Mouse (Mus musculus) ES-E14 (cell line): ENCODE measurements around the gene Kcnd3. TPM values are rescaled to one million over a fixed set of nuclear protein-coding genes. Genes with fewer than 3 reads are reported as not detected.

ENCODE experiments used
- DNase-seq: peaks from one replicate; pipeline ENCODE4 v3.0.0-alpha.2; 2013; ENCODE audit warnings: low read depth, low spot score
- H3K27ac ChIP-seq: 2 replicates; pipeline ENCODE4 v1.5.1; 2012; ENCODE audit warnings: low read depth, mild to moderate bottlenecking, low read length, moderate library complexity, mixed read lengths; ENCODE audit not compliant: poor library complexity, insufficient read depth, severe bottlenecking
- H3K36me3 ChIP-seq: 2 replicates; pipeline ENCODE4 v1.6.1; 2012; ENCODE audit warnings: mild to moderate bottlenecking, low read length, moderate library complexity, mixed read lengths; ENCODE audit not compliant: control insufficient read depth, poor library complexity, insufficient read depth, severe bottlenecking
- H3K4me1 ChIP-seq, 2 experiments: fragments of 150-350 bp in 1 of 2; sonication (generic) in 1 of 2; 2 replicates each; pipeline ENCODE4 v1.6.1; 2012; ENCODE audit warnings: low read length in 2 of 2, mild to moderate bottlenecking in 1 of 2, mixed read lengths in 1 of 2; ENCODE audit not compliant: control insufficient read depth in 2 of 2, insufficient read depth in 2 of 2, poor library complexity in 1 of 2
- H3K4me3 ChIP-seq, 2 experiments: fragments of 150-350 bp in 1 of 2; sonication (generic) in 1 of 2; 2 replicates each; pipeline ENCODE4 v1.5.1; 2012; ENCODE audit warnings: low read length in 2 of 2, low read depth in 1 of 2, mild to moderate bottlenecking in 1 of 2, mixed read lengths in 1 of 2; ENCODE audit not compliant: insufficient read depth in 1 of 2, poor library complexity in 1 of 2, severe bottlenecking in 1 of 2
- H3K9ac ChIP-seq: 2 replicates; pipeline ENCODE4 v1.6.1; 2012; ENCODE audit warnings: low read depth, mild to moderate bottlenecking, low read length, mixed read lengths; ENCODE audit not compliant: poor library complexity, insufficient read depth, severe bottlenecking
- H3K9me3 ChIP-seq: fragments of 150-350 bp; sonication (generic); 2 replicates; pipeline ENCODE4 v1.6.1; 2012; ENCODE audit warnings: low read depth, mild to moderate bottlenecking, low read length; ENCODE audit not compliant: control insufficient read depth, insufficient read depth
- CHD2 ChIP-seq: IDR thresholded peaks from 2 replicates; pipeline ENCODE4 v1.6.1; 2014; ENCODE audit warnings: mild to moderate bottlenecking, low read depth, low read length, inconsistent platforms
- HCFC1 ChIP-seq: IDR thresholded peaks from 2 replicates; pipeline ENCODE4 v1.6.1; 2012; ENCODE audit warnings: low read length, inconsistent platforms, borderline replicate concordance; ENCODE audit not compliant: insufficient read depth
- MAFK ChIP-seq: IDR thresholded peaks from 2 replicates; pipeline ENCODE4 v1.6.1; 2014; ENCODE audit warnings: mild to moderate bottlenecking, low read depth, low read length, inconsistent platforms; ENCODE audit not compliant: insufficient read depth
- ZC3H11A ChIP-seq: IDR thresholded peaks from 2 replicates; pipeline ENCODE4 v1.6.1; 2012; ENCODE audit warnings: low read depth, mild to moderate bottlenecking, inconsistent platforms, low read length, borderline replicate concordance
- ZNF384 ChIP-seq: IDR thresholded peaks from 2 replicates; pipeline ENCODE4 v1.6.1; 2012; ENCODE audit warnings: low read depth, low read length, inconsistent platforms
- in situ Hi-C, 2 experiments: fragments of 600-800 bp; cut with MboI; formaldehyde crosslinking; loops; one replicate each; pipeline ENCODE4 v1.15.1; 2025; ENCODE audit warnings: low sequenced_read_pairs in 2 of 2, inconsistent platforms in 1 of 2; ENCODE audit not compliant: unreplicated experiment in 2 of 2
- total RNA-seq: library from RNA; depleted of rRNA; stranded (reverse); fragments of 300-350 nt; gene quantifications from 2 replicates; pipeline ENCODE4 v1.2.3, GENCODE M21; 2012; rRNA removed

Gene Kcnd3
- 0.04 and 0.16 TPM in 2 replicates for total RNA-seq

DNA sequence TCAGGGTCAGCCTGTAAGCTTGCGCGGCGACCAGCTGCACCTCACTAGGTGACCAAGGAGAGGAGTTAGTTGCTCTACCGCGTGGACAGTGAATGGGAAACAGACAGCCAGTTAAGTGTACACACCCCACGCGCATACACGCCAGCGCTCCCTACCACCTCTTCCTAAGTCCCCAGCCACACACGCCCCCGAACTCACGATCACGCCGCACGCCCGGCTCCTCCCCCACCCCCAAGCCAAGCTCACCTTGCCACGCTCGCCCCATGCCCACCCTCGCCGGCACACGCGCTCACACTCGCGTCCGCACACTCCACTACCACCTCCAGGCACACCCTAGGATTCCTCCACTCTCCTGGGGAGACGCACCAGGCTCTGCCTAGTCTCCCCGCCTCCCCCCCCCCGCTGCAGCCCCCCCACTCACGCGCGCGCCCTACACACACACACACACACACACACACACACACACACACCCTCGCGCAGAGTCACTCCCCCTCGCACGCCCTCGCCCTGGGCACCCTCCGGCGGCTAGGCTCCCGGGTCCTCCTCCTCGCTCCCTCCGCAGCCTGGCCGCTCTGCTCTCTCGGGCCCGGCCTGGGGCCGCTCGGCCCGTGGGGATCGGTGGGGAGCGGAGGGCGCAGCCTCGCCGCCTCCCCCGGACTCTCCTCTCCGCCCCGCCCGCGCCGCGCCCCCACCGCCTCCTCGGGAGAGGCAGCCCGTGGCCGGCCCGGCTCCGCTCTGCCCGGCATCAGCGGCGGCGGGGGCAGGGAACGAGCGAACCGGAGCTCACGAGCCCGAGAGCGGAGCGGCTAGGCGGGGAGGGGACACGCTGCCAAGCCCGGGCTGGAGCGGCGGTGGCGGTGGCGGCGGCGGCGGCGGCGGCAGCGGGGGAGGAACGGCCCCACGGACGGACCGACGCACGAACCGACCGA, at the start of gene Kcnd3:
Gene Kcnd3 (plus strand): TSS at position 704 of the 929 bp plus-strand sequence.
- Histone ChIP-seq H3K4me1 (peaks cover 0 to 7% of the 10 kb centered on the region in 2 experiments; a peak in 2 of 4 replicates), H3K36me3 (no peaks in the 10 kb centered on the region), H3K9ac (peak within 1 kb of the TSS; percentile 53; the same call in 1 of the 2 replicates), H3K27ac (no peak within 1 kb of the TSS), H3K4me3 (peak within 1 kb of the TSS; percentile 49 to 79), H3K9me3 (no peaks in the 10 kb centered on the region)
- DNase-seq: no peak
- in situ Hi-C loops: no loop called here
- TF ChIP-seq ZNF384 (no peak), ZC3H11A (no peak), HCFC1 (no peak), CHD2 (no peak), MAFK (no peak)

GRCm38 (mm10) chr3:105402676-105403075, 49.5 kb upstream of the Kcnd3 start:
- Histone ChIP-seq H3K27ac (no peak overlapping the region), H3K4me3 (no peak overlapping the region), H3K4me1 (no peaks in the 10 kb centered on the region), H3K9ac (no peak overlapping the region), H3K36me3 (no peaks in the 10 kb centered on the region), H3K9me3 (no peaks in the 10 kb centered on the region)
- no peak for TF ChIP-seq ZNF384
- TF ChIP-seq CHD2: no peak
- TF ChIP-seq HCFC1: no peak
- no peak for TF ChIP-seq MAFK
- TF ChIP-seq ZC3H11A: no peak
- no peak for DNase-seq
- in situ Hi-C loops: no loop called here

- no peaks in the 10 kb centered on the region for H3K4me1 ChIP-seq
- H3K4me3 ChIP-seq: no peak overlapping the region
- no peak overlapping the region for H3K9ac ChIP-seq
- H3K27ac ChIP-seq: no peak overlapping the region
- no peak for DNase-seq
- no peak for TF ChIP-seq MAFK
- no peak for TF ChIP-seq HCFC1
- no peak for TF ChIP-seq ZNF384
- TF ChIP-seq CHD2: no peak
- TF ChIP-seq ZC3H11A: no peak
- in situ Hi-C loops: no loop called here
- H3K36me3 ChIP-seq: no peaks in the 10 kb centered on the region
- no peaks in the 10 kb centered on the region for H3K9me3 ChIP-seq
Measured at GRCm38 (mm10) chr3:105403410-105404076, 48.6 kb upstream of the Kcnd3 start.

- in situ Hi-C loops: no loop called here
- DNase-seq: no peak
- H3K27ac ChIP-seq: no peak overlapping the region
Measured at GRCm38 (mm10) chr3:105404077-105404446, 48.1 kb upstream of the Kcnd3 start.

More at GRCm38 (mm10) chr3:105404077-105404446, 48.1 kb upstream of the Kcnd3 start:
- H3K36me3 ChIP-seq: no peaks in the 10 kb centered on the region
- no peak for TF ChIP-seq ZC3H11A
- TF ChIP-seq MAFK: no peak
- TF ChIP-seq ZNF384: no peak
- TF ChIP-seq HCFC1: no peak
- no peak for TF ChIP-seq CHD2
- no peak overlapping the region for H3K4me3 ChIP-seq
- no peaks in the 10 kb centered on the region for H3K9me3 ChIP-seq
- H3K4me1 ChIP-seq: no peaks in the 10 kb centered on the region
- H3K9ac ChIP-seq: no peak overlapping the region
